Comparison of ENCODE assay signal across 8 mouse cellular contexts in genomic region chr13:55099726-55100478, GRCm38 (mm10). TPM values are rescaled to one million over a fixed set of nuclear protein-coding genes. Genes with fewer than 3 reads are reported as not detected.
A peak's percentile ranks its signal among the peaks of the same experiment; 100 is the strongest.
DNase-seq lines count a peak whose midpoint lies in the region; ATAC-seq and TF ChIP-seq lines count a peak whose summit lies in the region.

TSS of gene Uimc1 (minus strand) at chr13:55100300.

- TF ChIP-seq CTCF in small intestine, adult 2 months (IDR thresholded peaks at IDR 0.05; ENCODE audit: extremely low read depth, insufficient read length, insufficient replicate concordance, low read depth, low read length): 0 out of 2 replicates have a peak, but pooled peaks have one; percentile 7

- TF ChIP-seq POLR2A in small intestine, adult 2 months (IDR thresholded peaks at IDR 0.05; ENCODE audit: low read depth, low read length): peak; percentile 71; the same call in 1 of the 2 replicates

- no peaks in the 10 kb centered on the region for H3K9me3 ChIP-seq in intestine, embryonic 14.5 days (ENCODE audit: control insufficient read depth, low read length)
- no peaks in the 10 kb centered on the region for H3K9me3 ChIP-seq in limb, embryonic 11.5 days (ENCODE audit: control insufficient read depth, low read length)
- no peaks in the 10 kb centered on the region for H3K9me3 ChIP-seq in midbrain, embryonic 13.5 days

- H3K27me3 ChIP-seq in intestine, embryonic 14.5 days (replicated peaks; ENCODE audit: control insufficient read depth, insufficient read depth, low read length): no peaks in the 10 kb centered on the region
- no peaks in the 10 kb centered on the region for H3K27me3 ChIP-seq in limb, embryonic 11.5 days (ENCODE audit: control insufficient read depth, insufficient read depth, low read length)
- no peaks in the 10 kb centered on the region for H3K27me3 ChIP-seq in midbrain, embryonic 13.5 days
- H3K27me3 ChIP-seq in small intestine, adult 2 months (ENCODE audit: control insufficient read depth, insufficient read depth, low read length): no peaks in the 10 kb centered on the region

- H3K36me3 ChIP-seq in intestine, embryonic 14.5 days (ENCODE audit: control insufficient read depth, insufficient read depth, low read length): no peaks in the 10 kb centered on the region
- no peaks in the 10 kb centered on the region for H3K36me3 ChIP-seq in limb, embryonic 11.5 days (ENCODE audit: control insufficient read depth, insufficient read depth, low read length)
- H3K36me3 ChIP-seq in midbrain, embryonic 13.5 days: no peaks in the 10 kb centered on the region
- no peaks in the 10 kb centered on the region for H3K36me3 ChIP-seq in small intestine, adult 2 months (ENCODE audit: control insufficient read depth, insufficient read depth, low read length)

- H3K9ac ChIP-seq in intestine, embryonic 14.5 days (ENCODE audit: low read length): peak within 1 kb of the TSS; percentile 89
- H3K9ac ChIP-seq in limb, embryonic 11.5 days (ENCODE audit: low read length): peak within 1 kb of the TSS; percentile 92
- peak within 1 kb of the TSS; percentile 93 for H3K9ac ChIP-seq in midbrain, embryonic 13.5 days (replicated peaks)

- under 1% methylated on average over 68 of the region's 81 CpGs for WGBS in intestine, embryonic 14.5 days
- under 1% methylated on average over 58 of the region's 81 CpGs for WGBS in limb, embryonic 11.5 days
- WGBS in midbrain, embryonic 13.5 days: under 1% methylated on average over 56 of the region's 81 CpGs
- WGBS in small intestine, adult 2 months: under 1% methylated on average over 81 of the region's 81 CpGs

- H3K4me1 ChIP-seq in intestine, embryonic 14.5 days (replicated peaks; ENCODE audit: control insufficient read depth, insufficient read depth, low read length): 0 out of 2 replicates have a peak, but pooled peaks cover 3% of the 10 kb centered on the region
- no peaks in the 10 kb centered on the region; the same call in 1 of the 2 replicates for H3K4me1 ChIP-seq in limb, embryonic 11.5 days (ENCODE audit: control insufficient read depth, insufficient read depth, low read length)
- H3K4me1 ChIP-seq in midbrain, embryonic 13.5 days (replicated peaks): peaks cover 9% of the 10 kb centered on the region
- H3K4me1 ChIP-seq in small intestine, adult 2 months (ENCODE audit: control insufficient read depth, insufficient read depth, insufficient read length, low read length): no peaks in the 10 kb centered on the region

- peak within 1 kb of the TSS; percentile 71 for H3K4me3 ChIP-seq in intestine, embryonic 14.5 days (ENCODE audit: low read depth, low read length)
- H3K4me3 ChIP-seq in limb, embryonic 11.5 days (ENCODE audit: low read depth, low read length): peak within 1 kb of the TSS; percentile 77
- peak within 1 kb of the TSS; percentile 81 for H3K4me3 ChIP-seq in midbrain, embryonic 13.5 days (replicated peaks)
- peak within 1 kb of the TSS; percentile 86 for H3K4me3 ChIP-seq in small intestine, adult 2 months (ENCODE audit: low read depth, low read length)

- ATAC-seq in intestine, embryonic 14.5 days (replicated peaks; ENCODE audit: low FRiP score, low TSS enrichment, low read depth): peak; percentile 88
- peak; percentile 85 for ATAC-seq in limb, embryonic 11.5 days (ENCODE audit: insufficient number of reproducible peaks, low FRiP score, low TSS enrichment, low read depth)
- peak; percentile 95 for ATAC-seq in midbrain, embryonic 13.5 days

- DNase-seq in urinary bladder, adult 18-20 months (ENCODE audit: low spot score in 2 of 2): peak; percentile 71 to 76
- DNase-seq in urinary bladder, postnatal 10 days (ENCODE audit: low spot score): no peak
- peak; percentile 96 for DNase-seq in embryo, embryonic 11 days
- DNase-seq in gastrocnemius, postnatal 25 days: peak; percentile 87
- DNase-seq in intestine, embryonic 14.5 days (ENCODE audit: low spot score): peak; percentile 88
- peak; percentile 90 for DNase-seq in limb, embryonic 11.5 days (ENCODE audit: low spot score)

- peak within 1 kb of the TSS; percentile 71 for H3K4me2 ChIP-seq in intestine, embryonic 14.5 days (ENCODE audit: low read length)
- H3K4me2 ChIP-seq in limb, embryonic 11.5 days (ENCODE audit: low read depth, severe bottlenecking): peak within 1 kb of the TSS; percentile 69
- H3K4me2 ChIP-seq in midbrain, embryonic 13.5 days (replicated peaks): peak within 1 kb of the TSS; percentile 68

- peak within 1 kb of the TSS; percentile 91 for H3K27ac ChIP-seq in intestine, embryonic 14.5 days (ENCODE audit: low read depth)
- peak within 1 kb of the TSS; percentile 88 for H3K27ac ChIP-seq in limb, embryonic 11.5 days (replicated peaks; ENCODE audit: low read depth, low read length)
- peak within 1 kb of the TSS; percentile 91 for H3K27ac ChIP-seq in midbrain, embryonic 13.5 days
- peak within 1 kb of the TSS; percentile 47 for H3K27ac ChIP-seq in small intestine, adult 2 months (ENCODE audit: insufficient read depth, low read depth, low read length)

RNA-seq across cellular contexts. Expression of gene Uimc1, which starts in this region (rescaled TPM):
- 10 to 100 TPM; 12.4 to 12.6 TPM for total RNA-seq in gastrocnemius, postnatal 25 days (2021)
- polyA plus RNA-seq in intestine, embryonic 14.5 days (2014; fragmentation: Nextera tagmentation; extraction: Ambion mirVana): 23.8 and 27.8 TPM in 2 replicates
- polyA plus RNA-seq in limb, embryonic 11.5 days (2014; fragmentation: Nextera tagmentation; extraction: Ambion mirVana): 32.4 and 34.7 TPM in 2 replicates
- polyA plus RNA-seq in midbrain, embryonic 13.5 days (2015; fragmentation: Nextera tagmentation; extraction: Ambion mirVana): 21.6 and 23.1 TPM in 2 replicates
- 0.61 and 1.5 TPM in 2 replicates for polyA plus RNA-seq in small intestine, adult 2 months (2012; rRNA removed)
